Mouse (Mus musculus): ENCODE results near the gene Lrrn3. TPM values are rescaled to one million over a fixed set of nuclear protein-coding genes. Genes with fewer than 3 reads are reported as not detected.

Lrrn3 gene
- polyA plus RNA-seq (2012; rRNA removed) = 0.01 and 0.10 TPM in 2 replicates

GRCm38 (mm10) chr12:41486331-41486730 is at the start of gene Lrrn3:
Gene Lrrn3, minus strand, starts transcription at chr12:41486431.

